Mouse (Mus musculus) right cerebral cortex, postnatal 25 days (tissue): ENCODE data around the gene Disc1.

ENCODE experiments used
- DNase-seq: peaks from one replicate; pipeline ENCODE4 v3.0.0; 2022

Gene Disc1

GRCm38 (mm10) chr8:125226989-125227624, 173.1 kb downstream of the Disc1 start:
- DNase-seq = no peak

GRCm38 (mm10) chr8:125230526-125231131, 176.6 kb downstream of the Disc1 start:
- DNase-seq = no peak

DNA sequence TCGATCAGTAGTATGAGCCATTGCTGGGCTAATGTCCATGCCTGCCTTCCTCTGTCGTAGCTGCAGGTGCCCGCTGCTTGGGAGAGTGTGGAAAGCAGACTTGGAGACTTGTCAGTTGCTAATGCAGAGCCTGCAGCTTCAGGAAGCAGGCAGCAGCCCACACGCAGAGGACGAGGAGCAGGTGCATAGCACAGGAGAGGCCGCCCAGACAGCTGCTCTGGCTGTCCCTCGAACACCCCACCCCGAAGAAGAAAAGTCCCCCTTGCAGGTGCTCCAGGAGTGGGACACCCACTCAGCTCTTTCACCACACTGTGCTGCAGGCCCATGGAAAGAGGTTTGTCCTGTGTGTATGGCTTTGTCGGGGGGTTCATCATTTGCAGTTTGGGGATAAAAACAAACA, 178.7 kb downstream of the Disc1 start:
- DNase-seq = no peak

DNA sequence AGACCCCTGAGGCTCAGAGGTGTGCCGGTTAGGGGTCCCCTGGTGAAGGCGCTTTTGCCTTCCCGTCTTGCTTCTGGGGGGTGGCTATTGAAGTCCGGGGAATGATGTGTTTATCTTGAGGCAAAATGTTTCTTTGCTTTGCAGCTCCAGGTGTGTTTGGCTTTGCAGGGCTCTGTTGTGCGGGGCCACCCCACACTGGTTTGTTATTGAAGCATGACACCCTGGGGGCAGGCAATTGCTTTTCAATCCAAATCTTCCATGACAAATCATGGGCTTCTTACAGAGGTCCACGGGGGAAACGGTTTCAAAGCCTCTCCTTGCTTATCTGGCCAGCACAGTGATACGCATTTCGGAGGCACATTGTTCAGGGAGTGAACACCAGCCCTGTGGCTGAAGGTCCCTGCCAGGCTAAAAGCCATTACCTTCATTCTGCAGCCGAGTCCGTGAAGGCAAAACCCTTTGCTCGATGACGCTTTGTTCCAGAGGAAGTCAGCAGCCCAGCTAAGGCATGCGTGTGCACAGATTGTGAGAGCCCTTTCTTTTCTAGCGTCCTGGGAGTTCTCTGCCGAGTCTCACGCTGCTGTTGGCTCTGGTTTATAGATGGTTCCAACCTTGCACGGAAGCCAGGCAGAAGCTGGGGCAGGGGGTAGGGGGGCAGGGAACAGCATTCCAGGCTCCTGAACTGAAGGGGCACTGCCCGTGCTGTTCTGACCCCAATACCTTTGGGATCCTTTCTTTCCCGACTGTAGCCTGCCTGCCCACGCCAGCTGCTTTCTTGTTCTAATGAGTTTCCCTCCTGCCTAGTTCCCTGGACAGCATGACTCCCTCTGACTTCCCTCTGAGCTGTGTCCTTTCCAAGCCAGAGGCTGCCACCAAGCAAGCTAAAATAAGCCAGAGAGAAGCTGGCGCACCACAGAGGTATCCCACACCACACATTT, 182.2 kb downstream of the Disc1 start:
- DNase-seq = peak; percentile 34

DNA sequence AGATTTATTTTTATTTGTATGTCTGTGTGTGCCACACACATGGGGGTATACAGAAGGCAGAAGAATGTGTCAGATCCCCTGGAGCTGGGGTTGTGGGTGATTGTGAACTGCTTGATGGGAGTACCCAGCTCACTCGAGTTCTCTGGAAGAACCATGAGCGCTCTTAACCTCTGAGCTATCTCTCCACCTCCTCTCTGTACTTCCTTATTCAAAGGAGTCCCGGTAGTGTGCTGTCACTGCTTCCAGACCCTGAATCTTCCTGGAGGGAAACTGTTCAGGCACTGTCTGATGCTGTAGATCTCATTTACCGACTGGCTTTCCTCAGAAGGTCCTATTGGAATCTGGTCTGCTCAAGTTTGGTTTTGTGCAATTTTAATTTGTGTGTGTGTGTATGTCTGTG, 186.8 kb downstream of the Disc1 start:
- no peak for DNase-seq

- DNase-seq = no peak
These were observed 188.4 kb downstream of the Disc1 start for GRCm38 (mm10) chr8:125242382-125242781.

DNA sequence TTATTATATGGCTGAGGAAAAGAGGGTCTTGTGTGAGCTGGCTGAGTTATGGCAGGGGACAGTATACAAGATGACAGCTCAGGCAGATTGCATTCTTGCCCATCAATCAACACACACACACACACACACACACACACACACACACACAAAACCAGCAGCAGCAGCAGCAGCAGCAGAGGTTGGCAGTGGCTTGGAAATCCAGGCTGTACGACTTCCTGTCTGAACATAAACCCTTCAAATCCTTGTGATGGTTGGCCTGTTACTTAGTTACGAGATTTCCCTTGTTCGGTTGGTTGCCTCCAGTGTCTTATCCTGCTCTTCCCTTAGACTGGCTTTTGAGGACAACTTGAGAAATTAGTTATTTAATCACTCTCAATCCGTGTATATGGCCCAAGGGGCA, 188.9 kb downstream of the Disc1 start:
- no peak for DNase-seq

DNA sequence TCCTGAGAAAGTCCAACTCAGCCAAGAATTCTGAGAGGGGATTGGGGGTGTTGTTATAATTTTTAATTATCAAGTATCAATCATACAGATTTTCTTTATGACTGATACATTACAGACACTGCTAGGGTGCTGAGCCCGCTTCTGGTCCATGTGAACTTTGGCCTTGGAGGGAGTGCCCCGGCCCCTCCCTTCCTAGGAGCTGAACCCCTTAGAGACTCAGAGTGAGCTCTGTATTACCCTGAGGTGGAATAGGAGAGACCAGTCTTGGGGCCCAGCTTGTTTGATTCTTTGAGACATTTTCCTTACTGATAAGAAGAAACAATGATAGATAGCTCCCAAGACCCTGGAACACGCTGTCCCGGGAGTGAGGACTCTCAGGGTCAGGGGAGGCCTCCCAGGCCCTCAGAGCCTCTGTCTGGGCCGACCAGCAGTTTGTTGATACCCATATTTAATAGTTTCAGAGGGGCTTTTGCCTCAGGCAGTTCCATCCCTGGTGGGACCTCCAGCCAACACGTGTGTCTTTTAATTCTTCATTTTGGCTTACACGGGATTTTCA, 192.8 kb downstream of the Disc1 start:
- DNase-seq = no peak

DNA sequence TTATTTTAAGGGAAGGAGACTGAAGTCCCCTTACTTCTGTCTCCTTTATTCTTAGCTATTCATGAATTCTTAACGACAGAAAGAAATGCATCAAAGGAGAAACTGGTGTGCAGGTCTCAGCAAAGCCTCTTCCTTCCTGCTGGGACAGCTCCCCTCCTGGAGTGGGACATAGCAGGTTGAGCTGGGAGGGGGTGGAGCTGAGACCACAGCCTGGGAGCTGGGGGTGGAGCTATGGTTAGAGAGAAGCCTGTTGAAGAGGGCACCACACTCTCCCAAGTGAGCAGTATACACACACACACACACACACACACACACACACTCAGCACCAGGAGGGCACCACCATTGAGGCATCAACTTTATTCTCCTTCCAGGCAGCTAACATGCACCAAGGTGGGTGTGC, 193.4 kb downstream of the Disc1 start:
- DNase-seq = no peak

GRCm38 (mm10) chr8:125252946-125253345, 199.0 kb downstream of the Disc1 start:
- no peak for DNase-seq

DNA sequence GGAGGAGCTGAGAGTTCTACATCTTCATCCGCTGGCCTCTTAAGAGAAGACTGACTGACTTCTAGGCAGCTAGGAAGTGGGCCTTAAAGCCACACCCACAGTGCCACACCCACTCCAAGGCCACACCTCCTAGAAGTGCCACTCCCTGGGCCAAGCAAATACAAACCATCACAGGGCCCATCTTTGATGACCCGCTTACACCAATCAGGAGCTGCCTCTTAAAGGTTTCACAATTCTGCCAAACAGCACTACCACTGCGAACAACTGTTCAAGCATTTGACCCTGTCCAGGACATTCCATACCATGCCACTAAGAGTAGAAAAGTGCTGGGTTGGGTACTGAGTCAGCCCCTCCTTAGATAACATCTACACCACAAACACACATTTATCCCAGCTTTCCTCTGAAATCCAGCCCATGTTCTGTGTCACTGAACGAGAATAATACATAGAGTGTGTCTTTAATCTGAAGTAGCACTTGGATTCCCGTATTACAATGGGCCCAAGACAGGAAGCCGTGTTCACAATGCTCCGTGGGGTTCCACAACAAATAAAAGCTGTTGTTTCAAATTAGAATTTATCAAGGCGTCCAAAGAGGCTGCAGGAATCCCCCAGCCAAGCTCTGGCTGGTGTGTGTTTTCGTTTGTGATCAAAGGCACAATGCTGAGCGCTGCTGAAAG, 199.6 kb downstream of the Disc1 start:
- no peak for DNase-seq

DNA sequence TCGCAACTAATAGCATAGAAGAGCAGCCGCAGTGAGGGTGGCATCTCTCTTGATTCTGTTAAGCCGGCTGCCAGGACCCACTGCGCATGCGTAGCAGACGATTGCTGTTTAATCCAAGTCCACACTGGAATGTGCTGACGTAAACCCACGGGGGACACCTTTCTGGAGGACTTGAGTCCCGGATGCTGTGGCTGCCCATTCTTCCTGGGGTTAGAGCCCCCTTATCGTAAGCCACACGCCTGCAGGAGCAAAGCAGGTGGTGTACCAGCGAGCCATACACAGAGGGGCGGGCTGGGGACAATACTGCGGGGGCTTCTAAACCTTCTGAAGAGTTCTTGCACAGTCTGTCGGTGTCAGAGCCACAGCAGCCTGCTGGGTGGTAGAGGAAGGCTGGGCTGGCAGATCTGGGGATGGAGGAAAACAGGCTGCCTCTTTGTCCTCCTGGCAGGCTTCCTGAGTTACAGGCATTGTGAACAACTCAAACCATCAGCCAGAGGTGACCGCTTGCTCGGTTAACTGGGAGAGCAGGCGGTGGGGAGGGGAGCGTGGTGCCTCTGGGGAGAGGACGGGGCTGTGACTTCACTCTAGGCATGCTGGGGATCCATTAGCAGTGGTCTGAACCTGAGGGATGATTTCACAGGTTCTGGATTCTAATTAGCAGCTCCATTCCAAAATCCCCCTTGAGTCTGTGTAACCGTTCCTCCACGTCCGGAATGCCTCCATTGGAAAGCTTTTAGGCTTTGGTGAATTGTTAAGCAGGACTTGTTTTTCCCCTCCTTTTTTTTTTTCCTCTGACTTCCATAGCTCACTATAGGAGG, 200.4 kb downstream of the Disc1 start:
- DNase-seq = peak; percentile 92

GRCm38 (mm10) chr8:125255006-125255685, 201.2 kb downstream of the Disc1 start:
- DNase-seq = peak; percentile 53

- no peak for DNase-seq
These were observed 203.7 kb downstream of the Disc1 start for GRCm38 (mm10) chr8:125257660-125258059.

DNA sequence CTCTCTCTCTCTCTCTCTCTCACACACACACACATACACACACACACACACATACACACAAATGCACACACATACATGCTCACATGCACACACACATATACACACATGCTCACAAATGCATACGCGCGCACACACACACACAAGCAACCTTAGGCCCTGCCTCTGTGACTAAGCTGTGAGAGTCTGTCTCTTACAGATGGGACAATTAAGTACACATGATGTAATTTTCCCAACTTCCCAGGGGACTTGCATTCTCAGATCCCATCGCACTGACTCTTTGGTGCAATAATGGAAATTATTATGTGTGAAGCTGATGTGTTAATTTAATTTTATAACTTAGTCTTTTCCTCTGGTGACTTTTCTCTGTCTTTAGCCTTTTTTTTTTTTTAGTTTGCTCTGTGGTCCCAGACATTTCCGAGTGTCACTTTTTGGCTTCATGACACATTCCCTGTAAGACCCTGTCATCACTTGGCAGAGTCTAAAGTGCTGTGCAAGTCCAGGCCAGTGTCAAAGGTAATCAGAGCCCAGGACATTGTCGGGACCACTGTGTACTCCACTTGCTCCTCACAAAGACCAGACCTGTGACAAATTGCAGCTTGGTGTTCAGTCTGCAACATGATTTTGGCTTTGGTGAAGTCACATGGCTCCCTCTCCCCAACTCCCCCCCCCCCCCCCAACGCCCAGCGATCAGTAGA, 205.0 kb downstream of the Disc1 start:
- no peak for DNase-seq

DNA sequence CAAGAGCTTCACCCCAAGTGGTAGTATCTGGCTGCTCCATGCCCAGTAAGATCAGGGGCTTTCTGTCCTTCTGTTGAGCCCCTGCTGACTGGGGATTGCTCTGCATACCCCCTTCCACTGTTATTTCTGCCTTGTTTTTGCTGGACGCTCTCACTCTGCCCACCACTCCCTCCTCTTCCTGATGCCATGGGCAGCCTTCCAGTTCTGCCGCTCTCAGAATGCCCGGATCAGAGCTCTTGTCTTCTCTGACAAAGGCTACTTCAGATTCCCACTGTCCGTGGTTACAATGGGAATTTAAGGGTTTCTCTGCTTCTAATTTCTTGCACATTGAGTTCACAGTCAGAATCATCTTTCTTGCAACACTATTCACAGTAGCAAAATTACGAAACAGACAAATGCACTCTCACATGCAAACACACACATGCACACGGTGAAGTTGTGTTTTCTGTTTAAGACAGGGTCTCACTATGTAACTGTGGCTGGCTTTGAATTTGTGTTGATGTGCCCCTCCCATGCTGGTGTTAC, 214.2 kb downstream of the Disc1 start:
- no peak for DNase-seq

DNA sequence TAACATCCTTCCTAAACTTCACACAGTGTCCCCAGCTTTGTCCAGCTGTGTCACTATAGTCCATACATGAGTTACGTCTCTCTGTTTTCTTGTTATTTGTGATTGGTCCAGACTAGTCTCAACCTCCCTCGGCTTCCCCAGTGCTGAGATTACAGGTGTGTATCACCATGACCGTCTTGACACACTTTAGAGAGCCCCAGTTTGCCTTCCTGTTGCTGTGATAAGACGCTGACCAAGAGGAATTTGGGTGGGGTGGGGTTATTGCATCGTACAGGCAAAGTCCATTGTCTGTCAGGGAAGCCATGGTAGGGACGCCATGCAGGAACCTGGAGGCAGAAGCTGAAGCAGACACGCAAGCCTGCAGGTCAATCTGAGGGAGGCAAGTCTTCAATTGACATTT, 216.3 kb downstream of the Disc1 start:
- DNase-seq = no peak

DNA sequence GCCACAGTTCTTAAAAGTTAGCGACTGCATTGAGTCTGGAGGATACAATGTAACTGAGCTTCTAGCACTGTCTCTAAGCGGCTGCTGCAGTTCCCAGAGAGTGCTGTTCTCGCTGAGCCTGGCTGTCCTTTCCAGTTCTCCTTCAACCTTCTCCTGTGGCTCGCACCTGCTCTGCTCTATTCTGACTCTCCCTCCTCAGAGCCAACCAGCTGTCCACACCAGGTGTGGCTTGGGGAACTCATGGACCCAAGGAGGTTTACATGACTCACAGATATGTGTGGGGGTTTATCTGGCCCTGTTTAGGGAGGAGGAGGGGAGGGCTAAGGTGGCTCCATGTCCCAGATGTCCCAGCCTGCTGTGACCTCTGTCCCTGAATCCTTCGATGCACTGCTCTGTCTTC, 217.4 kb downstream of the Disc1 start:
- DNase-seq = no peak

GRCm38 (mm10) chr8:125272089-125272866, 218.3 kb downstream of the Disc1 start:
- no peak for DNase-seq
